Mouse (Mus musculus) neutrophil, adult 5-6 weeks (primary cell): ENCODE measurements around the gene BC048679. TPM values are rescaled to one million over a fixed set of nuclear protein-coding genes. Genes with fewer than 3 reads are reported as not detected.
A peak's percentile ranks its signal among the peaks of the same experiment; 100 is the strongest.

Experiments used
- ATAC-seq: fragments of 151-379, 151-347 bp; 2 replicates; pipeline ENCODE4 v1.8.0; 2017; ENCODE audit warnings: mild to moderate bottlenecking, moderate TSS enrichment; ENCODE audit not compliant: insufficient number of reproducible peaks, poor library complexity, low FRiP score, severe bottlenecking; ENCODE audit errors: extremely low read depth
- total RNA-seq: library from RNA; stranded (forward); fragments of 200-1000 nt; gene quantifications from 2 replicates; pipeline ENCODE4 v1.2.3, GENCODE M21; 2017

BC048679 gene
- total RNA-seq, result not detected in 2 replicates

DNA sequence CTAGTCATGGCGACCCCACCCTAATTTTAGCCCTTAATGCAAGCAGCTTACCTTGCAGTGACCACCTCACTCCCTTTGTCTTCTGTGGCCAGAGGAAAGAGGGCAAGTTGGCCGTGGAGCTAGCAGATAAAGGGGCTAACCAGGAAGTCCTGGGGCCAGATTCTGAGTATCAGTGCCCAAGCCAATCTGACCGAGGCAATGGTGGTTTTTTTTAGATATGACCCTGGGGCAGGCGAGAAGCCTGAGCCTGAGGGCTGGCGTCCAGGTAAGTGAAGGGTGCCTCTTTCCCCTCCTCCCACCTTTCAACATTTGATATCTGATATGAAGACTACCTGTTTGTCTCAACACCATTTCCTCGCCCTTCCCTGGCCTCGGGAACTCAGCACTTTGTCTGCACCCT, at the start of gene BC048679:
Gene BC048679 (minus strand): TSS at position 101 of the 400 bp plus-strand sequence.
- no peak for ATAC-seq

DNA sequence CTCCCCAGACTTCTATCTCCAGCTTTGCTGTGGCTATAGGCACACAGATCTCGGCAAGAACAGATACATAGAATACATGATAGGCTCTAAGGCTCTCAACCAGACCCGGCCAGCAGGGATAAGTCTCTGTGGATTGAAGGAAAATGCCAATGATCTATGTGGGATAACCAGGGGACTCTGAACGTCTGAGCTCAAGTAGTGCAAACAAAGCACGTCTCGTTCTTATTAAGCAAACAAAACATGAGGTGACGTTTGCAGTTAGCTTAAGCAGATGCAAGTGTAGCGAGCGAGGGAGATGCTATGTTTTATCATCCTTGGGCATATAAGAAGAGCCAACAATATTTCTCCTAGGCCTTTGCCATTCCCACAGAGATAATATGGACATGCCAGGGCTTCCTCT, 44.9 kb upstream of the BC048679 start:
- ATAC-seq, result no peak

DNA sequence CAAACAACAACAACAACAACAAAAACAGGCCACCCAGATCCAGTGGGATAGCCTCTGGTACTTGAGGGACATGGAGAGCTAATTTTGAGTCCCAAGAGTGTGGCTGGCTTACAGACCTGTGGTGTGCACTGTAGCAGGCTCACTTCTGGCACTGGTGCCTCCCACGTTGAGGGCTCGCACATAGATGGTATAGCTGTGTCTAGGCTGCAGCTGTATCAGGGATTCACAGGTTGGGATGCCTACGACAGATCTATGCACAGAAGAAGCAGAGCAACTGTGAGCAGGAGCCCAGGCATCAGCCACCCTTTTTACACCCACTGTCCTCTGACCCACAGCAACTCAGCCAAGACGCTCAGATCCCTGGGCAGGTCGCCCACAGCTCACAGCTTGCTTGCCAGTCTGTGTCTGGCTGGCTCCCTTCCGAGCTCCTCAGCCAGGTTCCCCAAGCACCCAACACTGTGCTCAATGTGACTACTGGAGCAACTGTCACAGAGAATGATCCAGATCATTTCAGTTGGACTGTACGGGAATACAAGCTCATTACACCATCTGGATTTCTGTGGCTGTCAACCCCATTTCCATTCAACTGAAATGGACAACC, 43.9 kb upstream of the BC048679 start:
- no peak for ATAC-seq

DNA sequence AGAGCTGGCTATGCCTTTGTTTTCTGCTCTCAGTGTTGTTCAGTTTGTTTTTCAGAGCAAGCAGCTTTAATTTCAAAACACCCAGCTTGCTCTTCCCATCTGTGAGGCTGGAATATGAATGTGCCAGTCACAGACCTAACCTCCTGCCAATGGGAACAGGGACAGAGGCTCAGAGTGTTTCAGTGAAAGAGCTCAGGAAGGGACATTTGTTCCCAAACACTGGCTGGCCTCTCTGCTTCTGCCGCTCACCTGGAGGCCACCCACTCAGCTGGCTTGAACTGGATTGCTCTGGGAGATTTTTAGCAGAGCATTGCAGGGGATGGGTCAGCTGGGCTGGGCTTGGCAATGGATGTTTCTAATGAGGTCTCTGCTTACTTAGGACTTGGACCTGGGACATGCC, 42.9 kb upstream of the BC048679 start:
- ATAC-seq, result no peak

DNA sequence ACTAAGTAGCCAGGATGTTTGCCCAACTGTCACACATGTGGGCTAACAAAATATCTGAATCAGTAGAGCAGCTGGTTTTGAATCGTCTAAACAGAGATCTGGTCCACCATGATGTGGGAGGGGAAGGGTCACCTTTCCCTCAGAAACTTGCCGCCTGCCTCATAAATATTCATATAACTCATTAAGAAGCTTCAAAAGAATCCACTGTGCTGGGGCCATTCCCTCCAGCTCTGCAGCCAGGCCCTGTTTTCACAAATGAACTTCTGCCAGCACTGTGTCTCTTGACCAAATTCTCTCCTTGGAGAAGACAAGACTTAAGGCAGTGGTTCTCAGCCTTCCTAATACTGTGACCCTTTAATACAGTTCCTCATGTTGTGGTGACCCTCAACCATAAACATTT, 41.5 kb upstream of the BC048679 start:
- no peak for ATAC-seq

DNA sequence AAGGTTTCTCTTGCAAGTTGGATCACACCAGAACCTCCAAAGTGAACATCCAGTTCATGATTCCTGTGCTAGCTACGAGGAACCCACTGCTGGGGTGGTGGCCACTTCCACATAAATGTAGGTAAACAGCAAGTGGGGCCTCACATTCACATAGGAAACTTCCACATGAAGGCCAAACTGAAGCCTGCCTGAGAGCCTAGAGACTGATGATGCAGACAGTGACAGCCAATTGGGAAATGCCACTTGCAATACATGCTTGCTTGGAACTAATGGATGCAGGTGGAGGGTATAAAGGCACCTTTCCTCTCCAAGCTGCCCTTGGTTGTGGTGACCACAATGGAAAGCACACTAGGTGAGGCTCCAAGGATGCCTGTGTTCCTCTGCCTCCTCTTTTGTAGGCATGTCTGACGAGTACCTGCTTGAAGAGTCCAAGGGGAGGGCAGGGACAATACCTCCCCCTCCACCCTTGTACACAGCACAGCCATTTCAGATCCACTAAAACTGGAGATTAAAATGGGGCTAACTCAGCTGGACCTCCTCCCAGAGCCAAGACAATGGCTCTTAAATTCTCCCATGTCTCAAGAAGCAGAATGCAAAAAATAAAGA, 40.1 kb upstream of the BC048679 start:
- no peak for ATAC-seq

DNA sequence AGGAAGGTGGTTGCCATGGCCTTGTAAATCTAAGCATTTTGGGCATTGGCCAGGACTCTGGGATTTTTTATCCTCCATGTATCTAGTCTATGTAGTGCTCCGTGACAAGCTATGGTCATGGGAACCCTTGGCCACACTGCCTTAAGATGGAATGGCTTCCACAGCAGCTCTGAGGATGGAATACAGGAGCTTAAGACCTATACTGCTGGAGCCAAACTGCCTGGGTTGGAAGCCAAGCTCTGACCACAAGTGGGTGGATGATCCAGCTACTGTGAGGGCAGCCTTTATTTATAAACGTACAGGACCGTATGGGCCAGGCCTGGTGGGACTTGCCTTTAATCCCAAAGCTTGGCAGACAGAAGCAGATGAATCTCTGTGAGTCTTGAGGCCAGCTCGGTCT, 38.4 kb upstream of the BC048679 start:
- no peak for ATAC-seq

DNA sequence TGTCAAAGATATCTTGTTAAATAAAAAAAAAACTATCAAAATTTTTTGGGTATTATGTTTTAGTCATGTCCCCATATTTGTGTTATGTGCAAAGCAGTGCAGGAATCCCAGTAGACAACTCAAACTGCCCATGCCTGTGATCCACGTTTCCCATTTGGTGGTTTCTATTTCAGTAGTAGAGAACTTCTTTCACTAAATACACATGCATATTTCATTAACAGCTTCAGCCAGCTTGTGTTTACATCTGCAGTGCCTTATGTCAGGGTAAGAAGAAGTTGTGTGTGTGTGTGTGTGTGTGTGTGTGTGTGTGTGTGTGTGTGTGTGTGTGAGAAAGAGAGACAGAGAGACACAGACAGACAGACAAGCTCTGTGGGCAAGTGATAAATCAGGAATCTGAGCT, 33.4 kb upstream of the BC048679 start:
- no peak for ATAC-seq

DNA sequence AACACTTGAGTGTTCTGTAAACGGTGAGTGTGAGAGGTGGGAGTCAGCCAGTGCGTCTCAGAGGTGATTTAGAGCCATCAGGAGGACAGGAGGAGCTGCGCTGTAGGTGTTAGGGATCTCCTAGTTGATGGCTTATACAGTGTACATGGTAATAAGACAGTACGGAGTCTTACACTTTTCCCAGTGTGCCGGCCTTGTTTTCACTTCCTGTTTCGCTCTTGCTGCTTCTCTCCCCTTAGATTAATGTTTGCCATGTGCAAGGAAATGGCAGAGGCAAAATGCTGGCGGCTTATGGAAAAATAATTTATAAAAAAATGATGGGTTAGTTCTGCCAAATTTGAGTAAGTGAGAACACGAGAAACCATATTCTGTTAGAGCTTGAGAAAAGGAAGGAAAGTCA, 30.8 kb upstream of the BC048679 start:
- no peak for ATAC-seq

DNA sequence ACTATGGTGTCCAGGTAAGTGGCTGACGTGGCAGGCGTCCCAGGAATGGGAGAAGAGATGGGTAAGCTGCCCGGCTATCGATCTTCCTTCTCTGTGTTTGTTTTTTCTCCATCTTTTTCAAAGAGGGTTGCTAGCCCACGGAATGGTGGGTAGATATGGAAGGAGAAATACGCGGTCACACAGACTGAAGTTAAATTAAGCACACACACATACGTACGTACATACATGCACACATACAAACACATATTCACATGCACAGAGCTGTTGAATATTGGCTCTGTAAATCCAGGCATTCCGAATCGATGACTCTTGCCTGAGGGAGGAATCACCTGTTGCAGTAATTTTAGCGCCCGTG, 25.6 kb upstream of the BC048679 start:
- no peak for ATAC-seq

DNA sequence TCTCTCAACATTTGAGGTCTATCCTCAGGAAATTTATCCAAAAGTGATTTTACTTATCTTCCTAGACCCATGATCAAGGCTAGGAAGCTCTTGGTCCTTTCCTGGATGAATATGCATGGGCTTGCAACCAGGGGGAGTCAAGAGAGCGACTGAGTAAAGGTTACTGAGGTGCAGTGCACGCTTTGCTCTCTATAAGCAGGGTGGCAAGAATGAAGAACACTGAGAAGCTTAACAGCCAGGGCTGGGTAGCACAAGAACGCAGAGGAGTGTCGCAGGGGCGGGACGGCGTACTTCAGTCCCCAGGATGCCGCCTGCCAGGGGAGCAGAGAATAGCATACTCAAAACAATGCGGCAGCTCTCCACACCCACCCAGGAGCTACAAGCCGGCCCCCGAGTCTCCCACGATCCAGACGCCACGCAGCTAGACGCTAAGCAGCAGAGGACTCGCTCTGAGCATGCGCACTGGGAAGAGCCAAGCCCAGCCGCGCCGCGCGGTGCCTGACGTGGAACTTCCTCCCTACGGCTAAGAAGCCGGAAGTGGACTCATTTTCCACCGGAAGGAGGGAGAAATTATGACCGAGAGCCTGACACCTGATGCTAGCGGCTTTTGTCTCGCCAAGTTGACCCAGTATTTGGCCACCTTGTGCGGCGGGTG, 25.1 kb upstream of the BC048679 start:
- peak; percentile 94 for ATAC-seq

DNA sequence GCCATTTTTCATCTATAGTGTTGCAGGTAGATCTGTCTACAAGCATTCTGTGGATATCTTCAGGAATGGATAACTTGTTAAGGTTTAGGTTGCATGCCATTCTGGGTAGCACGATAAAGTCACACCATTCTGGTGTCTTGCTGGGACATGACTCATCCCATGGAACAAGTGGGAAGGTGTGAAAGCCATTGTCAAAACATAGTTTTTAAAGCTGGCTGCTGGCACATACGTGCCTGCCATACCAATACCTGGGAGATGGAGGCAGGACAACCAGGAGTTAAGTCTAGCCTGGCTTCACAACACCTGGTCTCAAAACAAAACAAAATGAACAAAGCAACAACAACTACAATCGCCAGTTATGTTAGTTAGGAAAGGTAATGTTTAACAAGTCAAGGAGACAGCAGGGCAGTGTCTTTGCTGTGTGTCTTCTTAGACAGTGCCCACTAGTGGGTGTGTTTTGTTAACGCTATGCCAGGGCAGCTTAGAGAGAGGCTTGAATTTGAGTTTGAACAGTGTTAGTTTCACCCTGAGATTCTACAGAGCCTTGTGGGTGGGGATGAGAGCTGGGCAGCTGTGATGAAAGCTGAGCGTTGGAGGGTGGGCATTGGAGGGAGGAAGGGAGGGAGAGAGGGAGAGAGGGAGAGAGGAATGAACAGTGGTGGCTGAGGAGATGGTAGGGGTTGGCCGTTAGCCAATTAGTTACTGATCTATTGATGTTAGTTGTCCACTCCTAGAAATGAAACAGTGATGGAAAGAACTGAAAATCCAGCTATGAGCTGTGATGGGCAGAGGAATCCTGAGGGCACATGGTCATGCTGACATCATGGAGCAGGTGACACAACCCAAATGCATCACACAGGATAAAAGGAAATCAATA, 18.3 kb upstream of the BC048679 start:
- ATAC-seq, result no peak

DNA sequence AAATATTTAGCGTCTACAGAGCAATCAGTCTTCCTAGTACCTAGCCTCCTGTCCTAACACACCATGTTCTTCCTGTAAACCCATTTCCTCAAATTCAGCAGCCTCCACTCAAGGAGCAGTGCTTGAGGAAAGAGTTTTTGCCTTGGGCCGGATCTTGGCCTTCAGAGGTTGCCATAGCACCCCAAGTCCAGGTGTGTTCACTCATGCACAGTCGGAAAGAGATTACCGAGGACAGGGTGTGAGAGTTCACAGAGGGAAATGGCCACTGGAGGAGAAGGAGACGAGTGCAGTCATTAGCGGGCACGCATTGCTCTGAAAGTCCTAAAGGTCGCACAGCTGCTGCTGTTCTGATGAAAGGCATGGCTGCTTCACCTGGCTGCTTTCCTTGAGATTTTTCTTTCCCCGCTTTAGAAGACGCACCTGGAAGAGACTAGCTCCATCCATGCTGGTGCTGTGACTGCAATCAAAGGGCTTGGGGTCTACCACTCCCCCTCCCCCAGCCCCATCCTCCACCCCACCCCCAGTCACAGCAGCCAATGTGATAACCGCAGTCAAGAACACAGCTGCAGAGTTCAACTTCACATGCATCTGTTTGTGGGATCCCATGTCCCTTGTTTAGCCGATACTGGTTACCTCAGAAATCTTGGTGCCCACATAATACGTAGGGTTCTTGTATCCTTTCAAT, 17.0 kb upstream of the BC048679 start:
- no peak for ATAC-seq

DNA sequence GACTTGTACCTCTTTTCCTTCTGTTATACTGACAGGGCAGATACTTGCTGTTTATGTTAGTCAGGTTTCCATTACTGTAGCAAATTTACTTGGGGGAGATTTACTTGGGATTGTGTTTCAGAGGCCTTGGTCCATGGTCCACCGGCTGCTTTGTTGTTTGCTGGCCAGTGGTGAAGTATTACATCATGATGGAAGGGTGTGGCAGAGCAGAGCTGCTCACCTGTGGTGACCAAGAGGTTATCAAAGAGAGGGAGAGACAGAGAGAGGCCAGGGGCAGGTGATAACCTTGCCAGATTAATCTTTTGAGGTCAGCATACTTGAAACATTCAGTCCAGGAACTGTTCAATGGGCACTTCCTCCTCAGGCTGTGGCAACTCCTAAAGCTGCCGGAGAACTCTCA, 3.0 kb upstream of the BC048679 start:
- ATAC-seq, result no peak

DNA sequence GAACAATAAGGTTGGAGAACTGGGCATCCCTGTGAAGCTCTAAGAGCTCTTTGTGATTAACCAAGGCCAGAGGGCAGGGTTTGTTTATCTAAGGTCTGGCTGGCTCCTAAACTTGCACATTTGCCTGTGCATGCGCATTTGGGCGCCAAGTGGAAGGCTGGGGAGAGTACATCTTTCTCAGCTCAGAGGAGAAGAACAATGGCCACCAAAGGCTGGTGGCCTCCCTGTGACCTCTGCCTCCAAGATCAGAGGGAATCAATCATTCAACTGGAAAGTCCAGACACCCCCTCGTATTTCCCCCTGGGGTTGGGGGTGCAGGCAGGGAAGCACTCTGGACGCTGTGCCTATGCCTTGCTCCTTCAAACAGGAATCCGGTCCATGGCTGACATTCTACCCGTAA, 910 bp downstream of the BC048679 start:
- no peak for ATAC-seq

DNA sequence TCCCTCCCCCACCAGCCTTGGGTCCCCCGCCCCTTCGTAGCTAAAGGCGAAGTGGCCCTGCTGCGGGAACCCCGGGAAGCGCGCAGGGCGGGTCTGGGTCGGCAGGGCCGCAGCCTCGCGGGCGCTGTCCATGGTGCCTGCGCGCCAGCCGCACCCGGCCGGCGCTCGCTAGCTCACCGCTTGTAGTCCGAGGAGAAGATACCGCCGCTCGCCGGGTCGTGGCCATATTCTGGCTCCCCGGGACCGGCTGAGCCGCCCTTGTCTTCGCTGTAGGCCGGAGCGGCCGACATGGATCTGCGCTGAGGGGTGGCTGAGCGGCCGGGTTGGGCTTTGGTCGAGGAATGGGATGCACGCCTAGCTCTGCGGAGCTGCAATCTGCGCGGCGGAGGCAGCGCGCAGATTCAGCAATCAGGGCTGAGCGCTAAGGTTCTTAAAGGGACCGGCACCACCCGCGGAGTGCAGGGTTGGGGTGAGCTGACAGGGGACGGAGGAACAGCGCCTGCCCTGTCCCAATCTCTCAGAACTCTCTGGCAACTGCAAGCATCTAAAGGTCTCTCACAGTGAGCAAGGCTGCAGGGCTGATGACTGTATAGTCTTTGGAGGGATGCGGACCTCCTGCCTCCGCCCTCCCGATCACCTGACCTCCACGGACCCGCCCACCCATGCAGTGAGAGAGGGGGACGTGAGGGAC, 4.6 kb downstream of the BC048679 start, which contains the start of gene Ap3b2:
Gene Ap3b2 (minus strand): TSS at position 595 of the 691 bp plus-strand sequence.
- ATAC-seq, result no peak

DNA sequence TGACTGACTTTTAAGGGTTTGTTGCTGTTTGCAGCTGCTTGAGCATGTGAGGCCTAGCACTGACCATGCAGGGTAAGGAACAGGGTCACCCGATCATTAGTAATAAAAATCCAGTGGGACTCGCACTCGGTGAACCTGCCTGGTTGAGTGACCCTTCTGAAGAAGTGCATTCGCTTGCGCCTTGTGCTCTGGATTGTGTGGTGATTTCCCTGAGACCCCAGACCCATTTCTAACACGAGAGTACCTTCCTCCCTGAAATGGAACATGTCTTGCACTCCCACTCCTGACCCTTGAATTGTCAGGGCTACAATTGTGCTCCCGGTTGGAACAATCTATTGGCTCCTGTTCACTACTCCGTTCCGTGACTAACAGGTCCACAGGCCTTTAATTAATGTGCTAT, 5.5 kb downstream of the BC048679 start:
- no peak for ATAC-seq

DNA sequence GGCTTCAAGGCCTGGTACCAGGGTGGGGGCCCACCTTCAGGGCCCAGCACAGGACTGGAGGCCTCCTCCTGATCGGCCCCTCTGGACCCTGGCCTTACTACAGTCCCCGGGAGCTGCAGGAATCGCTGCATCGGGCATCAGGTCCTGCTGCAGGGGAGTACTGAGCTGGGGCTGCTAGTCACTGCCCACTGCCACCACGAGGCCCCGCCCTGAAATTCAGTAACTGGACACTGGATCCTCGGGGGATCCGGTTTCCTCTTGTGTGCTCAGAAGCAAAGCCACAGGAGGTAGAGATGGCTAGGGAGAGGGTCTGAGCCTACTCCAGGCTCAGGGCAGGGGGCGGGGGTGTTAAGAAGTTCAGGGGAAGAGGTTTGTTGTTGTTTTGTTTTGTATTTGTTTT, 8.4 kb downstream of the BC048679 start:
- ATAC-seq, result no peak

DNA sequence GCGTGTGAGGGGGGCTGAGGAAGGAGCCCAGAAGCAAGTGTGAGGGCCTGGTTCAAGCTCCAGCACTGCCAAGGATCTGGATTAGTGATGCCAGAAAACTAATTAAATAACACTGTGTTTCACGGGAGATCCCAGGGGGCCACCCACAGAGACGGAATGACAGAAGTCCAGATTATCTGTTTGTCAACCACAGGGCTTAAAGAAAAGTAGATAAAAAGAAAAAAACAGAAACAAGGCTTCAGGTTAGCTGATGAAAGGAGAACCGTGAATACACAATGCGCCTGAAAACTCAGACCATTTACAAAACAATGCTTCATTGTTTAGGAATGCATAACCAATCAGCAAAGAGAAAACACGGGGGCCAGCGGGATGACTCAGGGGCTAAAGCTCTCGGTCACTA, 17.3 kb downstream of the BC048679 start:
- ATAC-seq, result no peak
